13 mouse cellular contexts compared by ENCODE assay signal in genomic region chr7:111163861-111164260, GRCm38 (mm10).
DNase-seq lines count a peak whose midpoint lies in the region; ATAC-seq and TF ChIP-seq lines count a peak whose summit lies in the region.
"Had no signal": no experiment of that assay in that cellular context is flagged by ENCODE, and none has a peak within 500 bp of the region (broad histone marks: within the 10 kb centered on the region; RNA-seq: fewer than 3 reads in every experiment).

No protein-coding gene starts in this region.

- no peak overlapping the region for H3K4me3 ChIP-seq in hindbrain, postnatal 0 days (ENCODE audit: low read length)
- H3K4me3 ChIP-seq in hindbrain, embryonic 14.5 days (replicated peaks; ENCODE audit: low read length), result no peak overlapping the region
- H3K4me3 ChIP-seq in kidney, embryonic 14.5 days (ENCODE audit: low read length), result no peak overlapping the region
- H3K4me3 ChIP-seq in forebrain, embryonic 11.5 days (ENCODE audit: low read depth, low read length), result no peak overlapping the region
- H3K4me3 ChIP-seq: erythroblast, embryonic 14.5 days; hindbrain, embryonic 12.5 days; limb, embryonic 13.5 days; neural tube, embryonic 12.5 days had no signal

- H3K27me3 ChIP-seq in hindbrain, postnatal 0 days (ENCODE audit: insufficient read depth, low read length), result no peaks in the 10 kb centered on the region
- no peaks in the 10 kb centered on the region for H3K27me3 ChIP-seq in hindbrain, embryonic 14.5 days (ENCODE audit: control insufficient read depth, insufficient read depth, low read length)
- H3K27me3 ChIP-seq in kidney, embryonic 14.5 days (ENCODE audit: control insufficient read depth, insufficient read depth, low read length), result no peaks in the 10 kb centered on the region
- H3K27me3 ChIP-seq in forebrain, embryonic 11.5 days (ENCODE audit: control insufficient read depth, insufficient read depth, low read length), result no peaks in the 10 kb centered on the region
- H3K27me3 ChIP-seq: hindbrain, embryonic 12.5 days; limb, embryonic 13.5 days; neural tube, embryonic 12.5 days had no signal

- no peak for DNase-seq in hindbrain, postnatal 0 days (ENCODE audit: low spot score)
- DNase-seq in hindbrain, embryonic 14.5 days (ENCODE audit: low spot score), result no peak
- DNase-seq in B cell, adult 2 months, result peak; percentile 7 to 20
- peak; percentile 67 for DNase-seq in ES-CJ7 (ENCODE audit: low read depth, low spot score)
- no peak for DNase-seq in forebrain, embryonic 11.5 days (ENCODE audit: low spot score)
- DNase-seq: right cerebral cortex, postnatal 14 days; thymus, adult 2 months had no signal

- ATAC-seq in hindbrain, postnatal 0 days, result no peak
- no peak for ATAC-seq in hindbrain, embryonic 14.5 days (ENCODE audit: low FRiP score)
- ATAC-seq in erythroblast, adult 5-6 weeks (replicated peaks; ENCODE audit: low FRiP score, poor library complexity, severe bottlenecking), result 0 out of 2 replicates have a peak, but pooled peaks have one; percentile 47
- no peak for ATAC-seq in kidney, embryonic 14.5 days (ENCODE audit: low FRiP score, low TSS enrichment)
- ATAC-seq in forebrain, embryonic 11.5 days (replicated peaks; ENCODE audit: low FRiP score), result no peak

- H3K9me3 ChIP-seq in hindbrain, postnatal 0 days (ENCODE audit: low read length), result no peaks in the 10 kb centered on the region
- no peaks in the 10 kb centered on the region for H3K9me3 ChIP-seq in hindbrain, embryonic 14.5 days (ENCODE audit: control insufficient read depth, low read length)
- no peaks in the 10 kb centered on the region for H3K9me3 ChIP-seq in kidney, embryonic 14.5 days (ENCODE audit: control insufficient read depth, low read length)
- no peaks in the 10 kb centered on the region for H3K9me3 ChIP-seq in forebrain, embryonic 11.5 days (ENCODE audit: control insufficient read depth, low read length)
- H3K9me3 ChIP-seq: hindbrain, embryonic 12.5 days; neural tube, embryonic 12.5 days had no signal

- peak; percentile 45 for TF ChIP-seq CTCF in hindbrain, postnatal 0 days (IDR thresholded peaks at IDR 0.05; ENCODE audit: low read depth)

- no peaks in the 10 kb centered on the region for H3K36me3 ChIP-seq in hindbrain, postnatal 0 days (ENCODE audit: insufficient read depth, low read length)
- H3K36me3 ChIP-seq in hindbrain, embryonic 14.5 days (replicated peaks; ENCODE audit: control insufficient read depth, insufficient read depth), result no peaks in the 10 kb centered on the region
- H3K36me3 ChIP-seq in kidney, embryonic 14.5 days (ENCODE audit: control insufficient read depth, insufficient read depth, low read length), result no peaks in the 10 kb centered on the region
- no peaks in the 10 kb centered on the region for H3K36me3 ChIP-seq in forebrain, embryonic 11.5 days (ENCODE audit: control insufficient read depth, insufficient read depth, low read length)
- H3K36me3 ChIP-seq: hindbrain, embryonic 12.5 days; limb, embryonic 13.5 days; neural tube, embryonic 12.5 days had no signal

- no peaks in the 10 kb centered on the region for H3K4me1 ChIP-seq in hindbrain, postnatal 0 days (ENCODE audit: insufficient read depth, low read length)
- no peaks in the 10 kb centered on the region for H3K4me1 ChIP-seq in hindbrain, embryonic 14.5 days (replicated peaks; ENCODE audit: control insufficient read depth, insufficient read depth, low read length)
- no peaks in the 10 kb centered on the region for H3K4me1 ChIP-seq in kidney, embryonic 14.5 days (ENCODE audit: control insufficient read depth, insufficient read depth, low read length)
- no peaks in the 10 kb centered on the region for H3K4me1 ChIP-seq in forebrain, embryonic 11.5 days (replicated peaks; ENCODE audit: control insufficient read depth, insufficient read depth, low read length)
- H3K4me1 ChIP-seq: hindbrain, embryonic 12.5 days; neural tube, embryonic 12.5 days had no signal

- H3K9ac ChIP-seq in hindbrain, postnatal 0 days (replicated peaks; ENCODE audit: low read length), result no peak overlapping the region
- no peak overlapping the region for H3K9ac ChIP-seq in hindbrain, embryonic 14.5 days
- H3K9ac ChIP-seq in kidney, embryonic 14.5 days (ENCODE audit: low read depth, low read length), result no peak overlapping the region
- no peak overlapping the region for H3K9ac ChIP-seq in forebrain, embryonic 11.5 days (ENCODE audit: low read length)
- H3K9ac ChIP-seq: hindbrain, embryonic 12.5 days; limb, embryonic 13.5 days; neural tube, embryonic 12.5 days had no signal

- no peak overlapping the region for H3K27ac ChIP-seq in hindbrain, postnatal 0 days
- no peak overlapping the region for H3K27ac ChIP-seq in hindbrain, embryonic 14.5 days
- no peak overlapping the region for H3K27ac ChIP-seq in kidney, embryonic 14.5 days (ENCODE audit: low read depth, low read length)
- no peak overlapping the region for H3K27ac ChIP-seq in forebrain, embryonic 11.5 days (ENCODE audit: low read depth, low read length)
- H3K27ac ChIP-seq: hindbrain, embryonic 12.5 days; limb, embryonic 13.5 days; neural tube, embryonic 12.5 days had no signal

- no peak overlapping the region for H3K4me2 ChIP-seq in hindbrain, postnatal 0 days (ENCODE audit: low read depth, low read length)
- no peak overlapping the region for H3K4me2 ChIP-seq in hindbrain, embryonic 14.5 days (replicated peaks)
- H3K4me2 ChIP-seq in kidney, embryonic 14.5 days (replicated peaks; ENCODE audit: low read depth, low read length), result no peak overlapping the region
- no peak overlapping the region for H3K4me2 ChIP-seq in forebrain, embryonic 11.5 days (ENCODE audit: low read depth, low read length, severe bottlenecking)
- H3K4me2 ChIP-seq: hindbrain, embryonic 12.5 days; limb, embryonic 13.5 days; neural tube, embryonic 12.5 days had no signal

- 41% methylated on average over 3 of the region's 3 CpGs for WGBS in hindbrain, postnatal 0 days
- 35% methylated on average over 3 of the region's 3 CpGs for WGBS in hindbrain, embryonic 14.5 days
- WGBS in kidney, embryonic 14.5 days, result 53% methylated on average over 3 of the region's 3 CpGs
- WGBS in forebrain, embryonic 11.5 days, result 37% methylated on average over 3 of the region's 3 CpGs

Comparison
In these comparisons a context has a peak if more than half of its experiments do, and no peak if none do; other contexts are left out.
1. DNase-seq: peak in B cell, adult 2 months (2 of 2) and ES-CJ7 (single experiment); none in hindbrain, postnatal 0 days (single experiment), hindbrain, embryonic 14.5 days (single experiment) and forebrain, embryonic 11.5 days (single experiment).